Mouse (Mus musculus): ENCODE measurements around the gene Kcnv2.

DNA sequence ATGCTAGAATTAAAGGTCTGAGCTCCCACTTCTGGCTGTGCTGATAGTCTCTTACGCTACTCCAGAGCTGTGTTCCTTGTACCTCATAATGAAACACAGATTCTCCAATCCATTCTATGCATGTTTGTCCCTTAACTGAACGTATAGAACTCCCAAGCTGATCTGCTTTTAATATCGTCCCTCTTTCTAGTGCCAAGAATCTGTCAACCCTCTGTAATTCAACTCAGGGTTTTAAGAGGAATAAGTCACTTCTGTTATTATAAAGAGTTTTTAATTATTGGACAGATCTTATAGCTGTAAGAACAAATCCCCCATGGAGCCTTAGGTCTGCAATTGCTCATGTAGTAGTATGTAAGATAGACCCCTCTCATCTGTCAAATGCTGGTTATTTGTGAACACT, 5.8 kb downstream of the Kcnv2 start:
- TF ChIP-seq POLR2A (IDR thresholded peaks at IDR 0.05; ENCODE audit: control insufficient read depth, extremely low read depth, insufficient read depth, low read length, poor library complexity), result no peak
- TF ChIP-seq CTCF (IDR thresholded peaks at IDR 0.05; ENCODE audit: borderline replicate concordance, control insufficient read depth, extremely low read depth, insufficient read depth, low read length, poor library complexity), result no peak
